Mouse (Mus musculus) heart, embryonic 14.5 days (tissue): ENCODE measurements at regions not wholly inside any gene's neighbourhood (a gene's known extent, or its start where the extent isn't known, plus 50 kb on each side); places are given as distances from the start of the nearest gene placed in this dataset.
"Not testable (repeated sequence)": the region's sequence is repeated elsewhere in the genome, so short reads cannot be mapped to it uniquely, and the experiment has no call there.

Experiments
- ATAC-seq: fragments of 200-750 bp; cut with Nextera tagmentation; 2 replicates; pipeline ENCODE4 v1.8.0; 2017; ENCODE audit warnings: low read depth, moderate TSS enrichment; ENCODE audit not compliant: insufficient number of reproducible peaks, insufficient read depth, low FRiP score
- H3K27ac ChIP-seq, 2 experiments: fragments of 200-500 bp in 1 of 2; fragments of 300-500 bp in 1 of 2; sonication (generic) in 1 of 2; replicated peaks in 1 of 2; 2 replicates each; pipeline ENCODE4 v1.5.1; 2012 to 2014; ENCODE audit warnings: low read depth in 2 of 2, low read length in 2 of 2, control low read depth in 1 of 2, mild to moderate bottlenecking in 1 of 2, mixed read lengths in 1 of 2; ENCODE audit not compliant: control insufficient read depth in 1 of 2, insufficient read depth in 1 of 2
- H3K27me3 ChIP-seq: fragments of 300-500 bp; sonication (generic); 2 replicates; pipeline ENCODE4 v1.6.1; 2014; ENCODE audit warnings: mild to moderate bottlenecking, low read length, control low read depth; ENCODE audit not compliant: control insufficient read depth, insufficient read depth
- H3K36me3 ChIP-seq: fragments of 300-500 bp; sonication (generic); 2 replicates; pipeline ENCODE4 v1.6.1; 2014; ENCODE audit warnings: mild to moderate bottlenecking, control low read depth, low read length, mixed read lengths; ENCODE audit not compliant: control insufficient read depth, insufficient read depth
- H3K4me1 ChIP-seq, 2 experiments: fragments of 200-500 bp in 1 of 2; fragments of 300-500 bp in 1 of 2; sonication (generic) in 1 of 2; 2 replicates each; pipeline ENCODE4 v1.6.1; 2012 to 2014; ENCODE audit warnings: low read length in 2 of 2, control low read depth in 1 of 2, mixed read lengths in 1 of 2; ENCODE audit not compliant: control insufficient read depth in 2 of 2, insufficient read depth in 2 of 2
- H3K4me2 ChIP-seq: fragments of 300-500 bp; sonication (generic); 2 replicates; pipeline ENCODE4 v1.6.1; 2014; ENCODE audit warnings: mild to moderate bottlenecking, low read length
- H3K4me3 ChIP-seq, 2 experiments: fragments of 200-500 bp in 1 of 2; fragments of 300-500 bp in 1 of 2; sonication (generic) in 1 of 2; 2 replicates each; pipeline ENCODE4 v1.5.1; 2012 to 2014; ENCODE audit warnings: low read length in 2 of 2, mild to moderate bottlenecking in 2 of 2, control low read depth in 1 of 2, low read depth in 1 of 2, moderate library complexity in 1 of 2; ENCODE audit not compliant: control insufficient read depth in 1 of 2, insufficient read depth in 1 of 2
- H3K9ac ChIP-seq: fragments of 300-500 bp; sonication (generic); 2 replicates; pipeline ENCODE4 v1.6.1; 2014; ENCODE audit warnings: mild to moderate bottlenecking, low read length
- H3K9me3 ChIP-seq: fragments of 300-500 bp; sonication (generic); 2 replicates; pipeline ENCODE4 v1.6.1; 2016; ENCODE audit warnings: low read length, control low read depth; ENCODE audit not compliant: control insufficient read depth
- WGBS: fragments of 180-500 bp; shearing (Covaris S2); extraction: QIAGEN DNeasy Blood & Tissue Kit; methylation state at CpG from one replicate; pipeline ENCODE4 v1.1.7; 2014; 5-methylcytosine and 5-hydroxymethylcytosine counted together

GRCm38 (mm10) chr12:115247298-115247697, 800.2 kb upstream of the Zfp386 start:
- not testable (repeated sequence) for H3K4me1 ChIP-seq, H3K4me2 ChIP-seq, H3K27ac ChIP-seq, H3K27me3 ChIP-seq, H3K9ac ChIP-seq, H3K36me3 ChIP-seq, H3K9me3 ChIP-seq, H3K4me3 ChIP-seq, ATAC-seq
- 77% methylated on average over 3 of the region's 3 CpGs for WGBS

- H3K27ac ChIP-seq: no peak overlapping the region
- no peak for ATAC-seq
- no peaks in the 10 kb centered on the region for H3K27me3 ChIP-seq
- peaks cover 19% of the 10 kb centered on the region; the same call in 1 of the 2 replicates for H3K9me3 ChIP-seq
- H3K36me3 ChIP-seq: no peaks in the 10 kb centered on the region
- WGBS: 71% methylated on average over 1 of the region's 1 CpGs
- H3K4me2 ChIP-seq: no peak overlapping the region
- no peak overlapping the region for H3K4me3 ChIP-seq
- no peaks in the 10 kb centered on the region for H3K4me1 ChIP-seq
- H3K9ac ChIP-seq: no peak overlapping the region
These were observed 789.7 kb upstream of the Zfp386 start for GRCm38 (mm10) chr12:115257802-115258201.

GRCm38 (mm10) chr12:115258744-115259143, 788.8 kb upstream of the Zfp386 start:
- WGBS: 81% methylated on average over 3 of the region's 3 CpGs
- Histone ChIP-seq H3K27ac (no peak overlapping the region), H3K4me3 (no peak overlapping the region), H3K4me1 (no peaks in the 10 kb centered on the region), H3K36me3 (no peaks in the 10 kb centered on the region), H3K9ac (no peak overlapping the region), H3K4me2 (no peak overlapping the region), H3K27me3 (no peaks in the 10 kb centered on the region), H3K9me3 (peaks cover 19% of the 10 kb centered on the region; the same call in 1 of the 2 replicates)
- ATAC-seq: no peak

- H3K27ac ChIP-seq, H3K27me3 ChIP-seq, H3K36me3 ChIP-seq, H3K4me2 ChIP-seq, H3K9me3 ChIP-seq, H3K4me3 ChIP-seq, ATAC-seq, H3K4me1 ChIP-seq, H3K9ac ChIP-seq: not testable (repeated sequence)
These were observed 785.1 kb upstream of the Zfp386 start for GRCm38 (mm10) chr12:115262431-115262830.

- H3K4me1 ChIP-seq, H3K4me3 ChIP-seq, H3K9me3 ChIP-seq, H3K27ac ChIP-seq, H3K9ac ChIP-seq, ATAC-seq, H3K27me3 ChIP-seq, H3K36me3 ChIP-seq, H3K4me2 ChIP-seq: not testable (repeated sequence)
- WGBS: 38% methylated on average over 1 of the region's 1 CpGs
These were observed 770.8 kb upstream of the Zfp386 start for GRCm38 (mm10) chr12:115276749-115277148.

- H3K27me3 ChIP-seq, H3K9me3 ChIP-seq, H3K9ac ChIP-seq, H3K36me3 ChIP-seq, H3K4me3 ChIP-seq, H3K27ac ChIP-seq, ATAC-seq, H3K4me2 ChIP-seq, H3K4me1 ChIP-seq: not testable (repeated sequence)
- 50% methylated on average over 4 of the region's 4 CpGs for WGBS
These were observed 753.8 kb upstream of the Zfp386 start for GRCm38 (mm10) chr12:115293772-115294171.

- not testable (repeated sequence) for H3K4me2 ChIP-seq, H3K9ac ChIP-seq, H3K27me3 ChIP-seq, H3K36me3 ChIP-seq, ATAC-seq, H3K4me3 ChIP-seq, H3K27ac ChIP-seq, H3K9me3 ChIP-seq, H3K4me1 ChIP-seq
These were observed 749.5 kb upstream of the Zfp386 start for GRCm38 (mm10) chr12:115298041-115298440.

GRCm38 (mm10) chr12:115311956-115312355, 735.6 kb upstream of the Zfp386 start:
- no peaks in the 10 kb centered on the region for H3K27me3 ChIP-seq
- no peaks in the 10 kb centered on the region for H3K4me1 ChIP-seq
- H3K4me3 ChIP-seq: no peak overlapping the region
- 0 out of 2 replicates have a peak, but pooled peaks cover 3% of the 10 kb centered on the region for H3K9me3 ChIP-seq
- no peak overlapping the region for H3K9ac ChIP-seq
- no peak overlapping the region for H3K27ac ChIP-seq
- no peaks in the 10 kb centered on the region for H3K36me3 ChIP-seq
- no peak for ATAC-seq
- no peak overlapping the region for H3K4me2 ChIP-seq
